Mouse (Mus musculus): ENCODE measurements at regions not wholly inside any gene's neighbourhood (a gene's known extent, or its start where the extent isn't known, plus 50 kb on each side); places are given as distances from the start of the nearest gene placed in this dataset.

GRCm38 (mm10) chr15:52899403-52899802 lies 985.3 kb upstream of the Gm7489 start:
- WGBS, result 89% methylated on average over 4 of the region's 4 CpGs
- no peak for ATAC-seq (replicated peaks)
- no peaks in the 10 kb centered on the region for H3K36me3 ChIP-seq
- no peak overlapping the region for H3K9ac ChIP-seq (replicated peaks)
- H3K4me1 ChIP-seq, result no peaks in the 10 kb centered on the region
- H3K4me3 ChIP-seq, result no peak overlapping the region
- no peaks in the 10 kb centered on the region for H3K9me3 ChIP-seq
- H3K27ac ChIP-seq (replicated peaks), result no peak overlapping the region
- no peaks in the 10 kb centered on the region for H3K27me3 ChIP-seq
- H3K4me2 ChIP-seq (replicated peaks), result no peak overlapping the region

GRCm38 (mm10) chr15:52899822-52900221 lies 984.9 kb upstream of the Gm7489 start:
- Histone ChIP-seq H3K9ac (replicated peaks) (no peak overlapping the region), H3K4me3 (no peak overlapping the region), H3K27ac (replicated peaks) (no peak overlapping the region), H3K27me3 (no peaks in the 10 kb centered on the region), H3K36me3 (no peaks in the 10 kb centered on the region), H3K4me1 (no peaks in the 10 kb centered on the region), H3K9me3 (no peaks in the 10 kb centered on the region), H3K4me2 (replicated peaks) (no peak overlapping the region)
- ATAC-seq (replicated peaks), result no peak
- 76% methylated on average over 3 of the region's 3 CpGs for WGBS

GRCm38 (mm10) chr15:52905231-52905630 lies 979.5 kb upstream of the Gm7489 start:
- Histone ChIP-seq H3K36me3 (no peaks in the 10 kb centered on the region), H3K27me3 (no peaks in the 10 kb centered on the region), H3K4me1 (no peaks in the 10 kb centered on the region)

GRCm38 (mm10) chr15:52907217-52907616 lies 977.5 kb upstream of the Gm7489 start:
- Histone ChIP-seq H3K36me3 (no peaks in the 10 kb centered on the region), H3K9ac (replicated peaks) (no peak overlapping the region), H3K27ac (replicated peaks) (no peak overlapping the region), H3K4me3 (no peak overlapping the region), H3K27me3 (no peaks in the 10 kb centered on the region), H3K9me3 (no peaks in the 10 kb centered on the region), H3K4me2 (replicated peaks) (no peak overlapping the region), H3K4me1 (no peaks in the 10 kb centered on the region)
- WGBS, result 43% methylated on average over 1 of the region's 1 CpGs
- ATAC-seq (replicated peaks), result no peak

More at GRCm38 (mm10) chr15:52905231-52905630, 979.5 kb upstream of the Gm7489 start:
- H3K4me3 ChIP-seq, result no peak overlapping the region
- H3K4me2 ChIP-seq (replicated peaks), result no peak overlapping the region
- no peak overlapping the region for H3K9ac ChIP-seq (replicated peaks)
- H3K9me3 ChIP-seq, result no peaks in the 10 kb centered on the region
- H3K27ac ChIP-seq (replicated peaks), result no peak overlapping the region
- WGBS, result 73% methylated on average over 3 of the region's 3 CpGs
- ATAC-seq (replicated peaks), result no peak

GRCm38 (mm10) chr15:52922277-52922676 lies 962.4 kb upstream of the Gm7489 start:
- H3K9me3 ChIP-seq, result no peaks in the 10 kb centered on the region
- H3K4me2 ChIP-seq (replicated peaks), result no peak overlapping the region
- no peaks in the 10 kb centered on the region for H3K36me3 ChIP-seq
- no peak overlapping the region for H3K4me3 ChIP-seq
- no peaks in the 10 kb centered on the region for H3K4me1 ChIP-seq
- no peak for ATAC-seq (replicated peaks)
- no peak overlapping the region for H3K27ac ChIP-seq (replicated peaks)
- WGBS, result 93% methylated on average over 1 of the region's 1 CpGs
- no peak overlapping the region for H3K9ac ChIP-seq (replicated peaks)
- no peaks in the 10 kb centered on the region for H3K27me3 ChIP-seq

- Histone ChIP-seq H3K36me3 (no peaks in the 10 kb centered on the region), H3K27ac (replicated peaks) (no peak overlapping the region), H3K4me3 (no peak overlapping the region), H3K9ac (replicated peaks) (no peak overlapping the region), H3K4me2 (replicated peaks) (no peak overlapping the region), H3K9me3 (no peaks in the 10 kb centered on the region), H3K4me1 (no peaks in the 10 kb centered on the region), H3K27me3 (no peaks in the 10 kb centered on the region)
- WGBS, result 83% methylated on average over 3 of the region's 3 CpGs
- ATAC-seq (replicated peaks), result no peak
Measured at GRCm38 (mm10) chr15:52928408-52928807, 956.3 kb upstream of the Gm7489 start.

- Histone ChIP-seq H3K4me2 (replicated peaks) (no peak overlapping the region), H3K9me3 (no peaks in the 10 kb centered on the region), H3K27ac (replicated peaks) (no peak overlapping the region), H3K4me3 (no peak overlapping the region), H3K4me1 (no peaks in the 10 kb centered on the region), H3K27me3 (no peaks in the 10 kb centered on the region), H3K36me3 (no peaks in the 10 kb centered on the region), H3K9ac (replicated peaks) (no peak overlapping the region)
- 77% methylated on average over 2 of the region's 2 CpGs for WGBS
- ATAC-seq (replicated peaks), result no peak
Measured at GRCm38 (mm10) chr15:52937138-52937537, 947.6 kb upstream of the Gm7489 start.

GRCm38 (mm10) chr15:52944592-52944991 lies 940.1 kb upstream of the Gm7489 start:
- WGBS, result 91% methylated on average over 4 of the region's 4 CpGs
- no peak for ATAC-seq (replicated peaks)
- no peaks in the 10 kb centered on the region for H3K9me3 ChIP-seq

GRCm38 (mm10) chr15:52948196-52948595 lies 936.5 kb upstream of the Gm7489 start:
- no peak for ATAC-seq (replicated peaks)
- Histone ChIP-seq H3K4me2 (replicated peaks) (no peak overlapping the region), H3K27ac (replicated peaks) (no peak overlapping the region), H3K27me3 (no peaks in the 10 kb centered on the region), H3K9ac (replicated peaks) (no peak overlapping the region), H3K36me3 (no peaks in the 10 kb centered on the region), H3K4me3 (no peak overlapping the region), H3K4me1 (no peaks in the 10 kb centered on the region), H3K9me3 (no peaks in the 10 kb centered on the region)
- WGBS, result 91% methylated on average over 4 of the region's 4 CpGs

More at GRCm38 (mm10) chr15:52944592-52944991, 940.1 kb upstream of the Gm7489 start:
- Histone ChIP-seq H3K4me3 (no peak overlapping the region), H3K27me3 (no peaks in the 10 kb centered on the region), H3K4me1 (no peaks in the 10 kb centered on the region), H3K27ac (replicated peaks) (no peak overlapping the region), H3K4me2 (replicated peaks) (no peak overlapping the region), H3K9ac (replicated peaks) (no peak overlapping the region), H3K36me3 (no peaks in the 10 kb centered on the region)

- no peak overlapping the region for H3K4me2 ChIP-seq (replicated peaks)
- H3K27me3 ChIP-seq, result no peaks in the 10 kb centered on the region
- no peaks in the 10 kb centered on the region for H3K36me3 ChIP-seq
- no peaks in the 10 kb centered on the region for H3K4me1 ChIP-seq
- no peak overlapping the region for H3K4me3 ChIP-seq
- 67% methylated on average over 1 of the region's 1 CpGs for WGBS
- H3K9me3 ChIP-seq, result no peaks in the 10 kb centered on the region
- no peak overlapping the region for H3K9ac ChIP-seq (replicated peaks)
- no peak for ATAC-seq (replicated peaks)
- no peak overlapping the region for H3K27ac ChIP-seq (replicated peaks)
Measured at GRCm38 (mm10) chr15:52953480-52953879, 931.2 kb upstream of the Gm7489 start.

- H3K27me3 ChIP-seq, result no peaks in the 10 kb centered on the region
- H3K4me2 ChIP-seq (replicated peaks), result no peak overlapping the region
- no peaks in the 10 kb centered on the region for H3K36me3 ChIP-seq
- H3K27ac ChIP-seq (replicated peaks), result no peak overlapping the region
- no peak overlapping the region for H3K4me3 ChIP-seq
- no peaks in the 10 kb centered on the region for H3K4me1 ChIP-seq
- no peaks in the 10 kb centered on the region for H3K9me3 ChIP-seq
- ATAC-seq (replicated peaks), result no peak
- 84% methylated on average over 7 of the region's 7 CpGs for WGBS
- no peak overlapping the region for H3K9ac ChIP-seq (replicated peaks)
Measured at GRCm38 (mm10) chr15:52954715-52955593, 929.8 kb upstream of the Gm7489 start.

GRCm38 (mm10) chr15:52959711-52960110 lies 925.0 kb upstream of the Gm7489 start:
- no peak overlapping the region for H3K4me2 ChIP-seq (replicated peaks)
- no peaks in the 10 kb centered on the region for H3K9me3 ChIP-seq
- 92% methylated on average over 2 of the region's 2 CpGs for WGBS
- H3K27me3 ChIP-seq, result no peaks in the 10 kb centered on the region
- no peak for ATAC-seq (replicated peaks)
- no peak overlapping the region for H3K9ac ChIP-seq (replicated peaks)
- H3K4me1 ChIP-seq, result no peaks in the 10 kb centered on the region
- no peak overlapping the region for H3K27ac ChIP-seq (replicated peaks)
- H3K4me3 ChIP-seq, result no peak overlapping the region
- no peaks in the 10 kb centered on the region for H3K36me3 ChIP-seq

- Histone ChIP-seq H3K4me2 (replicated peaks) (no peak overlapping the region), H3K27me3 (no peaks in the 10 kb centered on the region), H3K4me3 (no peak overlapping the region), H3K4me1 (no peaks in the 10 kb centered on the region), H3K9ac (replicated peaks) (no peak overlapping the region), H3K27ac (replicated peaks) (no peak overlapping the region), H3K36me3 (no peaks in the 10 kb centered on the region), H3K9me3 (no peaks in the 10 kb centered on the region)
- no peak for ATAC-seq (replicated peaks)
- 61% methylated on average over 3 of the region's 3 CpGs for WGBS
Measured at GRCm38 (mm10) chr15:52961491-52961890, 923.2 kb upstream of the Gm7489 start.
